Mouse (Mus musculus) limb, embryonic 14.5 days (tissue): Measurements from ENCODE around the gene Ust. TPM values are rescaled to one million over a fixed set of nuclear protein-coding genes. Genes with fewer than 3 reads are reported as not detected.
A peak's percentile ranks its signal among the peaks of the same experiment; 100 is the strongest.
"Not testable (repeated sequence)": the region's sequence is repeated elsewhere in the genome, so short reads cannot be mapped to it uniquely, and the experiment has no call there.

Experiments used
- ATAC-seq: fragments of 200-750 bp; cut with Nextera tagmentation; 2 replicates; pipeline ENCODE4 v1.8.0; 2017; ENCODE audit warnings: low read depth, moderate number of reproducible peaks, moderate TSS enrichment; ENCODE audit not compliant: low FRiP score
- DNase-seq: peaks from one replicate; pipeline ENCODE4 v3.0.0-alpha.2; 2015; ENCODE audit warnings: low spot score
- H3K27ac ChIP-seq: fragments of 300-500 bp; sonication (generic); replicated peaks from 2 replicates; pipeline ENCODE4 v1.5.1; 2014; ENCODE audit warnings: low read depth, mild to moderate bottlenecking, low read length, moderate library complexity, mixed read lengths
- H3K27me3 ChIP-seq: fragments of 300-500 bp; sonication (generic); 2 replicates; pipeline ENCODE4 v1.6.1; 2014; ENCODE audit warnings: low read length, mixed read lengths; ENCODE audit not compliant: control insufficient read depth, insufficient read depth
- H3K36me3 ChIP-seq: fragments of 300-500 bp; sonication (generic); 2 replicates; pipeline ENCODE4 v1.6.1; 2014; ENCODE audit warnings: mild to moderate bottlenecking, low read length, moderate library complexity, mixed read lengths; ENCODE audit not compliant: control insufficient read depth, insufficient read depth
- H3K4me1 ChIP-seq: fragments of 300-500 bp; sonication (generic); 2 replicates; pipeline ENCODE4 v1.6.1; 2014; ENCODE audit warnings: antibody characterized with exemption, low read length, mixed read lengths; ENCODE audit not compliant: control insufficient read depth, insufficient read depth
- H3K4me2 ChIP-seq: fragments of 300-500 bp; sonication (generic); replicated peaks from 2 replicates; pipeline ENCODE4 v1.6.1; 2014; ENCODE audit warnings: low read depth, mild to moderate bottlenecking, low read length, moderate library complexity; ENCODE audit not compliant: severe bottlenecking
- H3K4me3 ChIP-seq: fragments of 300-500 bp; sonication (generic); replicated peaks from 2 replicates; pipeline ENCODE4 v1.5.1; 2014; ENCODE audit warnings: low read length
- H3K9ac ChIP-seq: fragments of 300-500 bp; sonication (generic); 2 replicates; pipeline ENCODE4 v1.6.1; 2014; ENCODE audit warnings: mild to moderate bottlenecking, low read depth, low read length, moderate library complexity; ENCODE audit not compliant: severe bottlenecking
- H3K9me3 ChIP-seq: fragments of 300-500 bp; sonication (generic); 2 replicates; pipeline ENCODE4 v1.6.1; 2016; ENCODE audit warnings: low read length; ENCODE audit not compliant: control insufficient read depth
- POLR2A ChIP-seq: fragments of 200-500 bp; IDR thresholded peaks from 2 replicates; pipeline ENCODE4 v1.8.0; 2012; ENCODE audit warnings: inconsistent platforms, mild to moderate bottlenecking, moderate library complexity, borderline replicate concordance; ENCODE audit not compliant: insufficient read depth, insufficient read length; ENCODE audit errors: extremely low read depth
- WGBS: fragments of 180-500 bp; shearing (Covaris S2); extraction: QIAGEN DNeasy Blood & Tissue Kit; methylation state at CpG from one replicate; pipeline ENCODE4 v1.1.7; 2014; 5-methylcytosine and 5-hydroxymethylcytosine counted together
- polyA plus RNA-seq, 2 experiments: library from polyadenylated mRNA; depleted of rRNA in 1 of 2; stranded (reverse) in 1 of 2; unstranded in 1 of 2; fragments of >200 nt; fragmentation: Nextera tagmentation in 1 of 2; extraction: Ambion mirVana in 1 of 2; gene quantifications; 2 replicates each; pipeline versions ENCODE4 v1.2.1 to v1.2.3; 2012 to 2014

The Ust gene
- polyA plus RNA-seq (2012; rRNA removed), result 9.9 and 11.5 TPM in 2 replicates
- polyA plus RNA-seq (2014; fragmentation: Nextera tagmentation; extraction: Ambion mirVana), result 14.5 and 16.2 TPM in 2 replicates

DNA sequence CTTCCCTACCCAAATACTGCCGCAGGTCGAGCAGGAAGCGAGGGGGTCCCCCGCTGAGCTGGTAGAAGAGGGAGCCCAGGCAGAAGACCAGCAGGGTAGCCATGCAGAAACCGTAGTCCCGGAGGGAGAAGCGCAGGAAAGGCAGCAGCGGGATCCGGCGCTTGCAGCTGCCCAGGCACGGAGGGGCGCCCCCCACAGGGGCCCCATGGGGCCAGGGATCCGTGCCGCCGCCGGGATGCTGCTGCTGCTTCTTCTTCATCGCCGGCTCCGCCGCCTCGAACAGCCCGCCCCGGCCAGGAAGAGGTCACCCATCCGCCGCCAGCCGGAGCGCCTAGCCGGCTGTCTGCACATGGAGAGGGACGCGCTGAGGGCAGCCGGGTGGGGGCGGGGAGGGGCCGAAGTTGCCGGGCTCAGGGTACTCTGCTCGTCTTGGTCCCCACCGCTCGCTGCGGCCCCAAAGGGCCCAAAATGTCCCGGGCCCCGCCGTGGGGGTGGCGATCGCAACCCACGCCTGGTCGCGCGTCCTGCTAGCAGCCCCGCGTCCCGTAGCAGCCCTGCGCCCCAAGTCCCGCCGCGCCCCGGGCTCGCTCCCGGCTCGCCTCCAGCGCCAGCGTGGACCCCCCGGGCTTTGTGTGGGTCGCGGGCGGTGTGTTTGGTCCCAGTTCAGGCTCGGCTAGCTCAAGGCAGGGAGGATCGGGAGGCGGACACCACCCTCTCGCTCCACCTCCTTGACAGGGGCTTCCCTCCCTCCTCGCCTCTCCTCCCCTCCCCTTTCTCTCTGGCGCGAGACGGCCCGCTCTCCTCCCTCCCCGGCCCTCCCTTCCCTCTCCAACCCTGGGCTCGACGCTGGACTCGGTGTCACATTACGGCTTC lies at the start of gene Ust:
Gene Ust, minus strand, starts transcription at position 685 of the 873 bp plus-strand sequence.
- Histone ChIP-seq H3K4me2 (peak within 1 kb of the TSS; percentile 85), H3K9ac (peak within 1 kb of the TSS; percentile 81), H3K4me1 (peaks cover 14% of the 10 kb centered on the region; the same call in 1 of the 2 replicates), H3K27me3 (no peaks in the 10 kb centered on the region), H3K36me3 (no peaks in the 10 kb centered on the region), H3K9me3 (0 out of 2 replicates have a peak, but pooled peaks cover 4% of the 10 kb centered on the region), H3K4me3 (peak within 1 kb of the TSS; percentile 84), H3K27ac (peak within 1 kb of the TSS; percentile 43)
- under 1% methylated on average over 39 of the region's 78 CpGs for WGBS
- TF ChIP-seq POLR2A, result 0 out of 2 replicates have a peak, but pooled peaks have one; percentile 9
- ATAC-seq (peak; percentile 90), DNase-seq (peak; percentile 91)

DNA sequence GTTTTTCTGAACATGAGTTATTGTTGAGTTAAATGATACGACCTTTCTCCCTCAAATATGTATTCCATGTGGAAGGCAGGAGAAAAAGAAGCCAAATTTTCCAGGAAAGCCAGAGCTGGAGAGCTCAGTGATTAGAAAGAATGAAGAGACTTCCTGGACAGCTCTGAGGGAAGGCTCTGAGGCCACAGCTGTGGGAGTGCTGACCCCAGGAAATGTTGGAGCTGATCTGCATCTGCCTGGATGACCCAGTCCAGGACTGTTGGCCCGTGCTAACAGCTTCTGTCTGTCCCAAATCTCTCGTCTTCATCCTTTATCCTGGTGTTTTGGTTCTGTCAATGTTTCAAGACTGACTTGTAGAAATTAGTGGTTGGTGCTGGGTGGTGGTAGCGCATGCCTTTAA lies 42.7 kb upstream of the Ust start:
- H3K9ac ChIP-seq, result no peak overlapping the region
- ATAC-seq (no peak), DNase-seq (no peak)
- H3K4me1 ChIP-seq, result no peaks in the 10 kb centered on the region
- H3K36me3 ChIP-seq, result no peaks in the 10 kb centered on the region
- WGBS, result 73% methylated on average over 4 of the region's 4 CpGs
- TF ChIP-seq POLR2A, result no peak
- no peaks in the 10 kb centered on the region for H3K27me3 ChIP-seq
- no peak overlapping the region for H3K4me2 ChIP-seq
- no peak overlapping the region for H3K27ac ChIP-seq
- H3K9me3 ChIP-seq, result peaks cover 2% of the 10 kb centered on the region; the same call in 1 of the 2 replicates
- H3K4me3 ChIP-seq, result no peak overlapping the region

DNA sequence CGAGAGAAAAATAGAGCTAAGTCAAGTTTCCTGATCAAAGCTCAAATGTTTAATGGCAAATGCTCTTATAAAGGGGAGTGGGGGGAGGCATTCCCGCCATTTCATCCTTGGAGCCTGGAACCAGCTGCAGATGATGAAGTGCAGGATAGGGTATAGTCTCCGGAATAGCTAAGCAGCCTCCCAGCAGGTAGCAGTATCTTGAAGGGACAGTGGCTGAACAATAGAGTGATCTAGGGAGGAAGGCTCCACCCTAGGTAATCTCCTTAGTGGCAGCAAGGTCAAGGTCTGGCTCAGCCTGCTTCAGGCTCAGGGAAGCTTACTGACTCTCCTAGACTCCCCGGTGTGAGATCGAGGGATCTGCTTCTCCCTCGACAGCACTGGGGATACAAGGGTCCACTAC lies 40.9 kb upstream of the Ust start:
- H3K9ac ChIP-seq, H3K27me3 ChIP-seq, DNase-seq, H3K27ac ChIP-seq, ATAC-seq, H3K36me3 ChIP-seq, H3K4me1 ChIP-seq, H3K4me2 ChIP-seq, H3K9me3 ChIP-seq, H3K4me3 ChIP-seq: not testable (repeated sequence)
- WGBS, result 69% methylated on average over 6 of the region's 6 CpGs

GRCm38 (mm10) chr10:8552239-8552638 lies 33.6 kb upstream of the Ust start:
- not testable (repeated sequence) for H3K27ac ChIP-seq, DNase-seq, H3K27me3 ChIP-seq, H3K9ac ChIP-seq, H3K4me3 ChIP-seq, H3K4me2 ChIP-seq, H3K4me1 ChIP-seq, H3K36me3 ChIP-seq, H3K9me3 ChIP-seq, ATAC-seq

GRCm38 (mm10) chr10:8551601-8552000 lies 33.0 kb upstream of the Ust start:
- H3K9ac ChIP-seq, H3K36me3 ChIP-seq, H3K27me3 ChIP-seq, H3K27ac ChIP-seq, H3K4me2 ChIP-seq, H3K4me3 ChIP-seq, DNase-seq, ATAC-seq, H3K4me1 ChIP-seq, H3K9me3 ChIP-seq: not testable (repeated sequence)
- WGBS, result 96% methylated on average over 4 of the region's 4 CpGs

- H3K27me3 ChIP-seq, result no peaks in the 10 kb centered on the region
- no peak overlapping the region for H3K9ac ChIP-seq
- H3K27ac ChIP-seq, result no peak overlapping the region
- H3K9me3 ChIP-seq, result no peaks in the 10 kb centered on the region
- no peaks in the 10 kb centered on the region for H3K36me3 ChIP-seq
- ATAC-seq (no peak), DNase-seq (peak; percentile 51)
- 0% methylated on average over 1 of the region's 1 CpGs for WGBS
- TF ChIP-seq POLR2A, result no peak
- no peak overlapping the region for H3K4me2 ChIP-seq
- H3K4me1 ChIP-seq, result no peaks in the 10 kb centered on the region
- H3K4me3 ChIP-seq, result no peak overlapping the region
Measured at GRCm38 (mm10) chr10:8541514-8541913, 22.9 kb upstream of the Ust start.
